Comparison of ENCODE assay signal across 17 mouse cellular contexts in the genomic region with DNA sequence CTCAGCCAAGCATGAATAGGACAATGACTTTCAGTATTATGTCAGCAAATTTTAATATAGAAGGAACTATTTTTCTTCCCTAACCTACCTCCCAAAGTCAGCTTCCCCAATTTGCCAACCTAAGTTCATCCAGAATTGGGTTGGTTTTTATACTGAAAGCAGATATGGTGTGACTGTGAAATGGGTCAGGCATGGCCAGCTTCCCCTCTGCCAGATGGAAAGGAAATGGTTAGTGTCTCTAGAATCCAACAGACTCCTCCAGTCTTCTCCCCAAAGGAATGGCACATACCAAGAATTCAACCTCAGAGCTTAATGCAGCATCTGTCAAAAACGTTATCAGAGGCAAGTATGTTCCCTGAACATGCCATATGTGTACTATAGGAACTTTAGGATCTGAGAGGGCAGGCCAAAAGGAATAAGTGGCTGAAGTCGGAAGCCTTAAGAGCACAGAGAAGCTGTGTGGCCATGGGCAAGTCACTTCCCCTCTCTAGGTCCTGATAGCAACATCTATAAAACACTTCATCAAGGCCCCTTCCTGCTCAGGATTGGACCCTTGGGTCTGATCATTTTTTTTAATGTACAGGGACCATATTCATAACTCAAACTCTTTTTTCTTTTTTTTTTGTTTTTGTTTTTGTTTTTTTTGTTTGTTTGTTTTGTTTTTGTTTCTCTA. TPM values are rescaled to one million over a fixed set of nuclear protein-coding genes. Genes with fewer than 3 reads are reported as not detected.
DNase-seq lines count a peak whose midpoint lies in the region; ATAC-seq and TF ChIP-seq lines count a peak whose summit lies in the region.
"Had no signal": no experiment of that assay in that cellular context is flagged by ENCODE, and none has a peak within 500 bp of the region (broad histone marks: within the 10 kb centered on the region; RNA-seq: fewer than 3 reads in every experiment).

No protein-coding gene starts in this region.

- H3K9ac ChIP-seq in MEL (ENCODE audit: control insufficient read depth, low read depth, low read length, poor library complexity, severe bottlenecking): peak overlapping the region; percentile 52
- H3K9ac ChIP-seq in liver, embryonic 12.5 days: peak overlapping the region; percentile 61
- H3K9ac ChIP-seq: forebrain, embryonic 13.5 days had no signal

- peaks cover 17 to 48% of the 10 kb centered on the region in 2 experiments for H3K4me1 ChIP-seq in MEL (ENCODE audit: control insufficient read depth in 1 of 2, insufficient read depth in 2 of 2, low read length in 2 of 2)
- H3K4me1 ChIP-seq in liver, embryonic 12.5 days: peaks cover 99% of the 10 kb centered on the region
- peaks cover 99% of the 10 kb centered on the region for H3K4me1 ChIP-seq in megakaryocyte, embryonic 14.5 days

- no peaks in the 10 kb centered on the region for H3K27me3 ChIP-seq in MEL (ENCODE audit: control insufficient read depth in 1 of 2, insufficient read depth in 2 of 2, low read length in 2 of 2)
- H3K27me3 ChIP-seq in liver, embryonic 12.5 days (replicated peaks): no peaks in the 10 kb centered on the region
- no peaks in the 10 kb centered on the region for H3K27me3 ChIP-seq in megakaryocyte, embryonic 14.5 days (replicated peaks)
- H3K27me3 ChIP-seq: forebrain, embryonic 13.5 days had no signal

- no peak for ATAC-seq in liver, embryonic 12.5 days
- ATAC-seq: inflammation-experienced regulatory T-cells, adult 6 months had no signal

- TF ChIP-seq RAD21 in MEL (IDR thresholded peaks at IDR 0.05; ENCODE audit: low read depth, low read length): no peak

- TF ChIP-seq EP300 in MEL (IDR thresholded peaks at IDR 0.05; ENCODE audit: low read depth in 1 of 2, low read length in 2 of 2): no peak; a peak in 1 of 4 replicates

- H3K27ac ChIP-seq in layer of hippocampus, adult 2 months: peak overlapping the region; percentile 63
- peak overlapping the region; percentile 94 for H3K27ac ChIP-seq in MEL (ENCODE audit: control insufficient read depth, low read depth, low read length)
- H3K27ac ChIP-seq in liver, embryonic 12.5 days: peak overlapping the region; percentile 99
- H3K27ac ChIP-seq: forebrain, embryonic 13.5 days had no signal

- H3K36me3 ChIP-seq in MEL (ENCODE audit: control insufficient read depth in 1 of 2, insufficient read depth in 2 of 2, low read length in 2 of 2): peaks cover 0 to 52% of the 10 kb centered on the region in 2 experiments; a peak in 2 of 4 replicates
- no peaks in the 10 kb centered on the region for H3K36me3 ChIP-seq in liver, embryonic 12.5 days
- H3K36me3 ChIP-seq in megakaryocyte, embryonic 14.5 days (replicated peaks; ENCODE audit: low read length): peaks cover 59% of the 10 kb centered on the region

- no peak overlapping the region for H3K4me3 ChIP-seq in layer of hippocampus, adult 2 months
- peak overlapping the region; percentile 17 to 32 for H3K4me3 ChIP-seq in MEL (ENCODE audit: control insufficient read depth in 1 of 2, insufficient read depth in 1 of 2, low read depth in 2 of 2, low read length in 2 of 2)
- H3K4me3 ChIP-seq in liver, embryonic 12.5 days: no peak overlapping the region
- H3K4me3 ChIP-seq in megakaryocyte, embryonic 14.5 days (replicated peaks): peak overlapping the region; percentile 80
- H3K4me3 ChIP-seq: forebrain, embryonic 13.5 days had no signal

- no peak; a peak in 1 of 4 replicates for TF ChIP-seq POLR2A in MEL (IDR thresholded peaks at IDR 0.05; ENCODE audit: control insufficient read depth in 1 of 2, insufficient read depth in 1 of 2, low read depth in 1 of 2, low read length in 2 of 2, poor library complexity in 1 of 2)

- peak overlapping the region; percentile 60 for H3K4me2 ChIP-seq in liver, embryonic 12.5 days
- H3K4me2 ChIP-seq: forebrain, embryonic 13.5 days had no signal

- H3K79me2 ChIP-seq in MEL (ENCODE audit: control insufficient read depth, insufficient read depth, low read length, poor library complexity): peaks cover 13% of the 10 kb centered on the region; the same call in 1 of the 2 replicates

- 28% methylated on average over 2 of the region's 2 CpGs for WGBS in liver, embryonic 12.5 days (ENCODE audit: insufficient replicate concordance)

- H3K9me3 ChIP-seq in MEL (replicated peaks; ENCODE audit: insufficient read depth, low read length): no peaks in the 10 kb centered on the region
- H3K9me3 ChIP-seq in liver, embryonic 12.5 days (replicated peaks): no peaks in the 10 kb centered on the region
- no peaks in the 10 kb centered on the region for H3K9me3 ChIP-seq in megakaryocyte, embryonic 14.5 days
- H3K9me3 ChIP-seq: forebrain, embryonic 13.5 days had no signal

- no peak for DNase-seq in layer of hippocampus, adult 2 months (ENCODE audit: low spot score in 2 of 2)
- no peak for DNase-seq in layer of hippocampus, adult 8-10 months (ENCODE audit: low spot score in 2 of 2)
- DNase-seq in MEL (ENCODE audit: low read depth, low spot score): peak; percentile 80
- no peak for DNase-seq in embryo, embryonic 10 days (ENCODE audit: low spot score)
- no peak for DNase-seq in kidney, postnatal 25 days
- DNase-seq: adrenal gland, postnatal 10 days; cerebellum, adult 9-11 months; kidney, adult 8-10 months; kidney, postnatal 4 days; left cerebral cortex, postnatal 4 days; lung, adult 18-20 months; midbrain, embryonic 14.5 days; thymus, adult 2 months had no signal

- TF ChIP-seq CTCF in layer of hippocampus, adult 2 months (conservative IDR thresholded peaks at IDR 0.05): no peak
- TF ChIP-seq CTCF in MEL (IDR thresholded peaks at IDR 0.05 in 2 of 3, conservative IDR thresholded peaks at IDR 0.05 in 1 of 3; ENCODE audit: control insufficient read depth in 1 of 3, insufficient read depth in 1 of 3, low read depth in 2 of 3, low read length in 3 of 3, poor library complexity in 1 of 3, severe bottlenecking in 1 of 3): no peak

TF ChIP-seq in MEL, 35 proteins besides CTCF, POLR2A, EP300 and RAD21:
- no peak; the same call in 1 of the 2 replicates for TF ChIP-seq ZMIZ1 (IDR thresholded peaks at IDR 0.05; ENCODE audit: low read depth, low read length)
- 0 out of 2 replicates have a peak, but pooled peaks have one; percentile 3 for TF ChIP-seq MAZ (IDR thresholded peaks at IDR 0.05; ENCODE audit: low read depth, low read length)
- no peak for TF ChIP-seq ETS1 (IDR thresholded peaks at IDR 0.05; ENCODE audit: low read depth, low read length)
- no peak for TF ChIP-seq E2F4 (IDR thresholded peaks at IDR 0.05; ENCODE audit: borderline replicate concordance, low read depth, low read length)
TF ChIP-seq in MEL: peak in this region for 1.

RNA-seq across cellular contexts. Expression of gene Ptprj, which starts 21.3 kb away (rescaled TPM):
- 100 to 1,000 TPM; 128 to 130 TPM for total RNA-seq in layer of hippocampus, adult 2 months (2021)
- total RNA-seq in layer of hippocampus, adult 8-10 months (2022): 100 to 1,000 TPM; 108 to 115 (median 111) TPM
- 10.0 and 10.2 TPM in 2 replicates for total RNA-seq in MEL (2012; rRNA removed)
- 1 to 10 TPM in 1 of 2 experiments, not detected in 1; 6.4 TPM for polyA plus RNA-seq in MEL (2012; ENCODE audit: insufficient read depth in 1 of 2, insufficient read length in 2 of 2, low read depth in 1 of 2, low replicate concordance in 2 of 2, missing spikeins in 1 of 2)
- polyA plus RNA-seq in liver, embryonic 12.5 days (2016; fragmentation: Nextera tagmentation; extraction: Ambion mirVana): 3.0 and 3.7 TPM in 2 replicates
- polyA plus RNA-seq in megakaryocyte, embryonic 14.5 days (2012; ENCODE audit: insufficient read depth, low replicate concordance): 2.2 and 8.7 TPM in 2 replicates

Comparison
In these comparisons a context has a peak if more than half of its experiments do, and no peak if none do; other contexts are left out.
1. H3K4me3 ChIP-seq: peak in MEL (2 of 2) and megakaryocyte, embryonic 14.5 days (single experiment); none in layer of hippocampus, adult 2 months (single experiment) and liver, embryonic 12.5 days (single experiment).
2. Peak in every context shown above with its lines, with median percentiles within 50 percentile points of each other: H3K27ac ChIP-seq.